Mouse (Mus musculus): ENCODE results near the gene Miox.

The Miox gene

DNA sequence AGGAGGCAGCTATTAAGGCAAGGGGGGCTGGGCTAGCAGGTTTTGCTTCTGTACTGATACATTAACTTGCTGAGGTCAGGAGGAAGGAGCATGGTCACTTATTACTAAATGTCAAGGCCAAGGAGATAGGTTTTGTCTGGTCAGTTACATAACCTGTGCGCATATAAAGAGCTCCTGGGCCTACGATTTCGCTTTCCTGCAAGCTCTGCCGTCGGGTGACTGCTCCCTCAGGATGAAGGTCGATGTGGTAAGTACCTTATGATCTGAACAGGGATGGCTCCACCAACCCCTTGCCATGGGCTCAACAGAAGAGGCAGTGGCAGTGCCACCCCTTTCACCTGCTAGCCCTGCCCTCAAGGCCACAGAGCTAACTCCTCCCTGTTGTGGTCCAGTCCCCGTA lies at the start of gene Miox:
Gene Miox (plus strand): TSS at position 128 of the 400 bp plus-strand sequence.
- no peak for DNase-seq (ENCODE audit: low spot score in 2 of 2)

DNA sequence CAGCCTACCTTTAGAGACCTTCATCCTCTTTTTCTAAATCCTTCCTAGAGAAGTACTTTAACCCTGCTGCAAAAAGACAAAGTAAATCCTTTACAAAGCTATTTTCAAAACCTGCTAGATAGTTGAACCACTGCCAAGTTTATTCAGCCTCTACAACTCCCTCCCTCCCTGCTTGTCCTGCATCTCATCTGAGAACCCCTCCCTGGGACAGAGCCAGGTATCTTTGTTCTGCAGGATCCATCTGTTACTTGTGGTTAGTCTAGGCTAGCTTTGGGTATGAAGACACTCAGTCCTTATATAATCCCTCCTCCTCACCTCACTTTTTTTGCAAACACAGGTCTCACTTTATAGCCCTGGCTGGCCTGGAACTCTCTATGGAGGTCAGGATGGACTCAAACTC lies 49.2 kb upstream of the Miox start:
- no peak for DNase-seq (ENCODE audit: low spot score in 2 of 2)

DNA sequence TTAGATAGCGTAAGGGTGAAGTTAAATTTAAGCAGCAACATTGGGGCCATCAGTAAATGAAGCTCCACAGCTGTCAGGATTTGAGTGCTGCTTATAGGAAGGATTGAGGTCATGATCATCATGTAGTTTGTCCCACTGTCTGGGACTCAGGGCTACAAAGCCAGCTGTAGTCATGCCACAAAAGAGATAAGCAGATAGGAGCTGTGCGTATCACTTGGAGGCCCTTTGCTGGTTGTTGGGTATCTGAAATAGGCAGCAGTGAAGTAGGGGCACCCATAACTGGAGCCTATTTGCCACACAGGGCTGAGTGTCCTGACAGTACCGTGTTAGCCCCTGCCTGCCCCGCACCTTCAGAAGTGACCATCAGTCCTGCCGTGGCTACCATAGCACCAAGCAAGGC lies 48.7 kb upstream of the Miox start:
- DNase-seq (ENCODE audit: low spot score in 2 of 2): no peak

DNA sequence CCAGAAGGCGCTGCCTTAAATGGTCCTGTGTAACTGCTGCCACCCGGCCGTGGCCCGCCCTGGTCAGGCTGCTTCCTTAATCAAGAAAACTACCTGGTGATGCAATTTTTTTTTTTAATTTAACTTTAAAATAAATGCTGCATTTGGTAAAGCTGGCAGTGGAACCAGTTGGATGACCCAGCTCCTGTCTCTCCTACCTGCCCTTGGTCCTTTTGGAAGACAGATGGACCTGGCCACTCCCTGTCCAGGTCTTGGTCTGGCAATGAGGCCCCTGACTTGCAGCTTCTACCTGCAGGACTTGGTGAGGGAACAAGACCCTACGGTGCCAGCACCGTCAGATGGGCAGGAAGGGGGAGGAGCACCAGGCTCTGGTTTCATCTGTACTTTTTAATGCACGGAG lies 48.1 kb upstream of the Miox start:
- no peak for DNase-seq (ENCODE audit: low spot score in 2 of 2)

DNA sequence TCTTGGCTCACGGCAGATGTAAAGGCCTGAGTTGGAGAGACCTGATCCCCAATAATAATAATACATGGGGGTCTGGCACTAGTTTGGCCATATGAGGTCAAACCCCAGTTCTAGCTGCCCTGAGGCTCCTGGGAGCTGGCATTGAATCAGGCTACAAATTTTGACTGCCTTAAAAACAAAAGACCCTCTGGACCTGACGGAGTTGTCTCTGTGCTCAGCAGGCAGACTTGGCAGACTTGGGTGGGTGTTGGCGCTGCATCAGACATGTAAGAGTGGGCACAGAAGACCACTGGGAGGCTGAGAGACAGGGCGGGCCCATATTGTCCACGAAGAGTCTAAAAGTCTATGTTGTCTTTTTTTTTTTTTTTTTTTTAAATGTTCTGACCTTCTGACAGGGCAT lies 47.6 kb upstream of the Miox start:
- no peak for DNase-seq (ENCODE audit: low spot score in 2 of 2)

DNA sequence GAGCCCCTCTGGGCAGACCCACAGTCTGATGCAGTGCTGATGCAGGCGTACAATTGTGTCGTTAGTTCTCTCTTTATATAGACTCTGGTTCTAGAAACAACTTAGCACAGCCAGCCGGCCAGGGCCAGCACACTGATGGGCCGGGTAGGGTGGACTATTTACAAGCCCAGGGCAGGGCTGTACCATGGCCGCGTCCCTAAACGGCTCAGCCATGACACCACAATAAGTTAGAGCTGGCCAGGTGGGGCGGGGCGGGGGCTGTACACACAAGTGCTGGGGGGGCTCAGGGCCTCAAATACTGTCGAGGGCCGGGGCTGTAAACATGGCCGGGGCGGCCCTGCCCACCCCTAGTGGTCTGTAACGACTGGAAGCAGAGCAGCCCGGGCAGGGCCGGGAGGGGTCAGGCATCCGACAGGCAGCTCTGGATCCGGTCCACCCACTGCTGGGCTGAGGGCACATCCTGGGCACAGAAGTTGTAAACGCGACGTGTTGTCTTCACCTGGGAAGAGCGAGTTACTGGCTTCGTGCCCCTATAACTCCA lies 45.9 kb upstream of the Miox start:
- no peak for DNase-seq (ENCODE audit: low spot score in 2 of 2)

DNA sequence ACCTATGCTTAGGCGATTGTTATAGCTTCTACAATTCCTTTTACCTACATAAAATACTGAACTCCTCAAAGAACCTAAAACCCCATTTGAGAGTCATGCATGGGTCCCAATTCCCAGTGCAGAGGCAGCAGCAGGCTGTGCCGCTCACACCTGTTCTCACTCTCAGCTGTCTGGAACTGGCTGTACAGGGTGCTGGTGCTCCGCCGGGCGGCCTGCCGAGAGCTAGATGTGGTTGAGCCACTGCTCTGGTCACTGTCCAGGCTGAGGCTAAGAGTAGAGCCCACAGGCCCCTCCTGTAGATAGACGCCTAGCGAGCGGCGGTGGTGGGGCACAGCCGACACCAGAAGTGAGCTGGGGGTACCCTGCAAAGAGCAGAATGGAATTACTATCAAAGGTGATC lies 44.7 kb upstream of the Miox start:
- no peak for DNase-seq (ENCODE audit: low spot score in 2 of 2)

DNA sequence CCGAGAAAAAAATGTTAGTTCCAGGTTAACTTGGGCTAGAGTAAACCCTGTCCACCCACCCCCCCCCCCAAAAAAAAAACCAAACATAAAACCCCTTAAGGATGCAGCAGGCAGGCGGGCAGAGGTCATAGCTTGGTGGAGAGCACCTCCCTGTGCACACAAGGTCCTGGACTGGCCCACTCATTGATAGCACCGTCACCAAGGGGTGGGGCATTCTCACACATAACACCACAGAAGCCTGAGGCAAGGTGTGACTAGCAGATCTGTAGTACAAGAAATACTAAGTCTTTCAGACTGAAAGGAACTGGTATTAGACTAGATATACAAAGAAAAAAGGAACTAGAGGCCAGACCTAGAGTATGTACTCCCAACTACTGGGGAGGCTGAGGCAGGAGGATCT lies 42.7 kb upstream of the Miox start:
- no peak for DNase-seq (ENCODE audit: low spot score in 2 of 2)

DNA sequence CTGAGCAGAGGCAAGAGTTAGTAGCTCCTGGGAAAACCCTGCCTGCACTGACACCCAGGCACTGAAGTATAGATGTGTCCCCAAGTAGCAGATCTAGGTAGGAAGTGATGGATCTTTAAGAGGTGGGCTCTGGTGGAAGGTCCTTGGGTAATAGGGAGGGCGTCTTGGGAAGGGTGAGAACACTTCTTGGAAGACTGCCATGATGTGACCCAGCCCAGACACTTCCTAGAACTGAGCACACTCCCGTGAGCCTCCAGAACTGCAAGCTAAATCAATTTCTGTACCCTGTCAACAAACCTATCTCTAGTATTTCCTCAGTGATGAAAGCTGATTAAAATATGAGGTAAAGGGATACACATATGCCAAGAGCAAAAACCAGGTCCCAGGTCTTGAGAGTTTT lies 41.4 kb upstream of the Miox start:
- DNase-seq (ENCODE audit: low spot score in 2 of 2): no peak

DNA sequence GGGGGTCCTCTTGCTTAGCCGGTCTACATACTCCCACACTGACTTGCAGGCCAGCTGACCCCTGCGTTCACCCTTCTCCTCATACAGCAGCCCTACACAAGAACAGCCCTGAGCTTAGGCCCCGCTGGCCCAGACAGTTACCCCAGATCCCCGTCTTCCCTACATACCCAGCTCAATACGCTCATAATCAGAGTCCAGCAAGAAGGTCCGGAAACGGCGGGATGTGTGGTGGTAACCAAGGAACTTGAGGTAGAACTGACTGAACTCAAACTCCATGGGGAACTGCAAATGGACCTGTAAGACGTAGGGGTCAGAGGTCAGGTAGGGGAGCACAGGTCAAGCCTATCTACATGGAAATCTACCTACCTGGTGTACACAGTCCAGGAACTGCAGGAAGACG lies 40.4 kb upstream of the Miox start:
- DNase-seq (ENCODE audit: low spot score in 2 of 2): no peak

DNA sequence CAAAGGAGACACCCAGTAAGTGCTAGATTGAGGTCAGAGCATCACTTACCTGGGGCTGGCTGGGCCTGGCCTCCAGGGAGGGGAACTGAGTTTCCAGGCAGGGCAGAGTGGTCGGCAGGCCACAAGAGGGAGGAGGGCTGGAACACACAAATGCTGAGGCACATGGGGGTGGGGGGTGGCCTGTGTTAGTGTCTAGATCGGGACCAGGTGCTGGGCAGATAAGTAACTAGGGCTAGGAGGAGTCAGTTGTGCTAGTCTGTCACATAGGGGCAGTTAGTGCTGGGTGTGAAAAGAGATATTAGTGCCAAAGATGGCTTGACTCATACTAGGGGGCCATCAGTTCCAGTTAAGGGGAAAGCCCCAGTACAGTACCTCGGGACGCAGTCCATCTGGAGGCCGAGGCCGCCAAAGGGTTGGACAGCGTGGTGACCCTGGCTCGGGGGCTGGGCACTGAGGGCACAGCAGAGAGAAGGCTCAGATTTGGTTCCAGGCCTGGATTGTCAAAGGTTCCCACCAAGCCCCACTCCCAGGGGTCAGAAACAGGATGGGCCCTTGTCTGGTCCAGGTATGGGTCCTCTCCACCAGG lies 38.5 kb upstream of the Miox start:
- no peak for DNase-seq (ENCODE audit: low spot score in 2 of 2)

DNA sequence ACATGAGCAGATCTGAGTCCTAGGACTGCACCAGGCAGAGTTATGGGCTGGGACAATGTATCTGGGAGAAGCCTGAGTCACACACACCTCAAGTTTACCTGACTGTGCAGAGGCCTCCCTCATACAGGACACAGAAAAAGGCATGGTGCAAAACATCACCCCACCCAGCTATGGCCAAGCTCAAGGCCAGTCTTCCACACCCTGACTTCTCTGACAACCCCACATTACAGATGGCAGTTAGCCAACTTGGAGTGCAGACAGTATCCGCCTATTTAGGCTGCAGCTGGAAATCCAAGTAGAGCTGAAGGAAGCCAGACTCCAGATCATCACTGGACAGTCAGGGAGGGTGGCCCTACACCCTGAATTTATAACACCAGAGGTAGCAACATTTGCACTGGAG lies 37.7 kb upstream of the Miox start:
- DNase-seq (ENCODE audit: low spot score in 2 of 2): peak in 1 of 2 experiments; percentile 49

DNA sequence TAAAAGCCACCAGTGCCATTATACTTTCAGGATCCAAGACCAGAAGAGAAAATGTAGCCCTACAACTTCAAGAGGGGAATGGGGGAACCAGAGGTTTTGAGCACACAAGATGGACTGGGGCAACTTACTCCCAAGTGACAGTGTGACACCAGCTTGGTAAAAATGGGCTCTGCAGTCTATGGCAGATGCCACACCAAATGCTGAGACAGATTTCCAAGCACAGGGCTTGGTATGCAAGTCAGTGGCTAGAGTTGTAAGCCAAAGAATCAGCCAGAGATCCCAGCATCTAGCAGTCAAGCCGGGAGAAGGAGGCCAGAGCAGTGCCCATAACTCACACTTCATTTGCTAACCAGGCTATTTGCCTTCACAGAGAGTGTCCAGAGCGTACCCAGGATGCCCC lies 36.5 kb upstream of the Miox start:
- no peak for DNase-seq (ENCODE audit: low spot score in 2 of 2)

DNA sequence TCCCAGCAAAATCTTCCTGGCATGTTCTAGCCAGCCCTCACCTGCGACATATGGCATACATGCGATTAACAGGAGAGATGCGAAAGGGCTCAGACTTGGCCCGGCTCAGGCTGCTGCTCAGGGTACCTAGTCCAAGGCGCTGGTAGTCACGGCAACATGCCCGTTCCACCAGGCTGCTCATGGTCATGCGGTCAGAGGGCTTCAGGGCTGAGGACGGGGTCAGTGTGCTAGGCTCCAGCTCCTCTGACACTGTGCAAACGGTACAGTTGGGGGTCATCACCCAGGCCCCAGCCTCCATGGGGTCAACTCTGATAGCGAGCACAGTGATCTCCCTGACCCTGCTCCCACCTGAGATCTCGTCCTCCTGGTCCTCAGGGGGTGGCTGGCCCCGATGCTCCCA lies 34.0 kb upstream of the Miox start:
- no peak for DNase-seq (ENCODE audit: low spot score in 2 of 2)

DNA sequence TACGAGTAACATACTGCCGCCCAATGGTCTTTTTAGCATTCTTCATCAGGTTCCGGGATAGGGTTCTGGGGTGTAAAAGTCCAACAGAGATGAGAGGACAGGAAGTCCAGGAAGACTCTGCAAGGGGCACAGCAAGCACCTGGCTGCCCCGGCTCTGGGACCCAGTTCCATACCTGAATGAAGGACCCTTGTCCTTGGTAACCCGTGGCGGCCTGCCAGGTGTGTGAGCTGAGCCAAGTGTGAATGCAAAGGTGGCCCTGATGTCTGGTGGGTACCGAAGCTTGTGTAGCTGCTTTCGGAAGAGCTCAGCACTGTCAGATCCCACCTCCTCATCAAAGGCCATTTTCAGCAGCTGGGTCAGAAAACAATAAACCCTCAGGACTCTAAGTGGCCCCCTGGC lies 33.6 kb upstream of the Miox start:
- DNase-seq (ENCODE audit: low spot score in 2 of 2): no peak

DNA sequence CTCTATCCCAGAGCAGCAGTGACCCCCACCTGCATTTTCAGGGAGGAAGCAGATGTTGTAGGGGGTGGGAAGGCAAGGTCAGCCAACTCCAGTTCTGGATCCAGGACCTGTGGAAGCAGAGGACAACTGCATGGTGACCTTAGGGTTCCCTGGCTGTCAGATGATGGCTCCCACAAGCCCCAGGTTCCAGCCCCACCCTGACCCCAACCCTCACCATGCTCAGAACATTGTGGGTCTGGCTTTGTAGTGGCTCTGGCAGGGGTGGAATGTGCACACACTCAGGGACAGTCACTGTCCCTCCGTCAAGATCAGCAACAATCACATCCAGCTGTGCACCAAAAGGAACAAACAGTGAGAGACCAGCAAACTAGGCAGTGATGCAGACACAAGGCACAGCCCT lies 28.2 kb upstream of the Miox start:
- DNase-seq (ENCODE audit: low spot score in 2 of 2): no peak

DNA sequence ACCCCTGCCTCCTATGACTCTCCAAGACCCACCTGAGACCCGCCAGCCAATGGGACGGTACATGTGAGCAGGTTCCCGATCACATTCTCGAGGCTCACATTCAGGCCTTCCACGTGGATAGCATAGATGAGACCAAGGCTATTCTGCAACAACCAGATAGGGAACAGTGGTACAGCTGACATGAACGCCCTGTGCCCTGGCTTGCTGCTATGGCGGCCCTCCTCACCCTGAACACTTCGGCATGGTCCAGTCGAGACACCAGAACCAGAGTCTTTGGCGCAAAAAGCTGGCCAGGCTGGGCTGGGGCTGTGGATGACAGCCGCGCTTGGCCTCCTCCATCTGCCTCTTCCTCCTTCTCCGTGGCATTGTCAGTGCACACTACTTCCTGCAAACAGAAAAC lies 26.7 kb upstream of the Miox start:
- DNase-seq (ENCODE audit: low spot score in 2 of 2): no peak

DNA sequence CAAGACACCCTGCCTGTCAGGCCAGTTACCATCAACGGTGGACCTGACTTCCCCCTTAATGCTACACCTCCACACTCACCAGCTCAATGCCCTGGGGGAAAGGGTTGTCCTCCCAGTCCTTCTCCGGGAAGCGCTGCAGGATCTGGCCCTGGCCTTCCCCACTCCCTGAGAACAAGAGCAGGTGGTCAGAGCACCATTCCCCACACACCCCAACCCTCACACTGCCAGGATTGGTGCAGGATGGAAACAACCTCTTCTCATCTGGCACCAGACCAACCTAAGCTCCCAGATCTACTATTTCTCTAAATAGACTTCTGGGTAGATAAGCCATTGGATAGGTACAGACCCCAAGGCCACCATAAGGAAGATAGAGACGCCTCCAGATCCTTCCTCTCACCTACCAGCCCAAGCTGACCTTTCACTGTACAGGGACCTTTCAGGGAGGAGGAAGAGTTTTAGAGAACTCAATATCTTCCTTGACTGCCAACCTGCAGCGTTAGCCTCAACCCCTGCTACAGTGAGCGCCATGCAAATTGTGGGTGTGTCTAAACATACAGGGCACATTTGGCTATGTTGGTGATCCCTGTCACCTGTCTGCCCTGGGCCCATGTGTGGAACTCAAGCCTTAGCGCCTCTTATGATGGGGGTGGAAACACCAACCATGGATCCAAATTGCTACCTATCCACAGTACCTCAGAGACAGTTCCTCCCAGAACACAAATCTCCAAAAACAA lies 25.6 kb upstream of the Miox start:
- no peak for DNase-seq (ENCODE audit: low spot score in 2 of 2)

DNA sequence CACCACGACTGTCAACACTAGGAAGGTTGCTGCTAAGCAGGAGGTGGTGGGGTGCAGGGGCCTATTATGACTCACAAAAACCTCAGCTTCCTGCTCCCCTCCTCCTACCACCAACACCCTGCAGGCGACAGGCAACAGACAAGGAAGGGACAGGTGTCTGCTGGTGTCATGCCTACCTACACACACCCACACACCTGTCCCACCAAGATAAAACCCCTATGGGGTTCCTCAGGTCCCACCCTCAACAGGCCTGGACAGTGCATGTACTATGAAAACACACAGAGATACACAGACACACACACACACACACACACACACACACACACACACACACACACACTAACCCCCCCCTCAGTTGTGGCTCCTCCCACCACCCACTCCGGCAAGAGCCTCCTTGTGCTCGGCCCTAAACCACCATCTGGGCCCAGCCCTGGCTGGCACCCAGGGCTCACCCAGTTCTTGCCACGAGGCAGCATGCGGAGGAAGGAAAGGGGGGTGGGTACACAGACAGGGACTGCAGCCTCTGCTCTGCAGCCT lies 24.2 kb upstream of the Miox start:
- DNase-seq (ENCODE audit: low spot score in 2 of 2): no peak

DNA sequence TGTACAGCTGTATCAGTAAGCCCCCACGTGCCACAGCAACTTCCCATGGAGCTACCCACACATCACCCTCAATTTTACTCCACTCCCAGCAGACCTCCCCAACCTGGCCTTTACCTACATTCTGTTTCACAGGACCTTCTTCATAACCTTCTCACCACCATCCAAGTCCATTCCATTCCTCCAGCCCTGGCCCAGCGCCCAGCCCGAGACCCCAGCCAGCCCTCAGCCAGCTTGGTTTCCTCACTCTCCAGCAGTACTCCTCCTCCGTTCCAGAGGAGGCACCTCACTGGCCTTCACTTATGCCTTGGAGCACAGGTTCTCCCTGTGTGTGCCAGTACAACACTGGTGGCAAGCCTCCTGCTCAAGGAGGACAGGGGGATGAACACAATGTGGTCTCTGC lies 20.8 kb upstream of the Miox start:
- DNase-seq (ENCODE audit: low spot score in 2 of 2): no peak

DNA sequence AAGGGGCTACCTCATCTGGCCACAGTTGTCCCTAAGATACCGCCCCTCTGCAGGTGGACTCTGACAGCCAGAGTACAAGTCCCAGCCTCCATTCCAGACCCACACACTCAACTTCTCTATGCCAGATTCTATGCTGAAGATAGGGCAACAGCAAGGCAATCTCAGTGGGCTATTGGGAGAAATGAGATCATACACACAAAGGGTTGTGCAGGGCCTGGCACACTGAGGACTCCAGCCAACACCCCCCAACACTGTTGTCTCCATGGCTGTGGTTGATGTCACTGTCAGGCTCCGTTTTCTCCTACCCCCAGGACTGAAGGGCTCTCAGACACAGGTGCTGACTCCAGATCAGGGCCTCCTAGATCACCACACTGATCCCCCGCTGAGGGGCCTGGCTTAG lies 20.1 kb upstream of the Miox start:
- no peak for DNase-seq (ENCODE audit: low spot score in 2 of 2)

DNA sequence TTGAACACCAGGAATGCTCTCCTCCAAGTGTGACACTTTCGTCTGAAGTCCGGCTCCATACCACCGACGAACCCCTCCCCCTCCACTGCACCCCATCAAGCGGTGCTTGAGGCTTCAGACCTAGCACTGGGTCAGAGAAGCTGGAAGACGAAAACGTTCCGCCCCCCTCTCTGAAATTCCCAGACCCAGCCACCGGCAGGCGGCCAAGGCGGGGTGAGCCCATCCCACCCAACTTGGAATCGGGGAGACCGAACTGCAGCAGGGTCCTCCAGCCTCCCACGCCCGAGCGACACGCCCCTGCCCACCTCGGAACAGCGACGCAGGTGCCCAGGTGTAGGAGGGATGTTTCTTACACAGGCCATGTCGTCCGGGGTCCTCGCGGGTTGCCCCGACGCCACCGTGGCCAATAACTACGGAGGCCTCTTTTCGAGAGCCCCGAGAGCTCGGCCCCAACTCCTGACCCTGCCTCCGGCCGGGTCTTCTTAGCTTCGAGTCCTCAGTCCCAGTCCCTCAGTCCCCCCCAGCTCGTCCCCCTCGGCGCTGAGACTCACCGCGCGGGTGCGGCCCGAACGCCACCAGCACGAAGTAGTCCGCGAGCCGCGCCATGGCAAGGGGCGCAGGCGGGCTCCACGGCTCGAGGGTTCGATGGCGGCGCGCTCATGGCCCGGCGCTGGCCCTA lies 19.5 kb upstream of the Miox start:
- DNase-seq (ENCODE audit: low spot score in 2 of 2): no peak

DNA sequence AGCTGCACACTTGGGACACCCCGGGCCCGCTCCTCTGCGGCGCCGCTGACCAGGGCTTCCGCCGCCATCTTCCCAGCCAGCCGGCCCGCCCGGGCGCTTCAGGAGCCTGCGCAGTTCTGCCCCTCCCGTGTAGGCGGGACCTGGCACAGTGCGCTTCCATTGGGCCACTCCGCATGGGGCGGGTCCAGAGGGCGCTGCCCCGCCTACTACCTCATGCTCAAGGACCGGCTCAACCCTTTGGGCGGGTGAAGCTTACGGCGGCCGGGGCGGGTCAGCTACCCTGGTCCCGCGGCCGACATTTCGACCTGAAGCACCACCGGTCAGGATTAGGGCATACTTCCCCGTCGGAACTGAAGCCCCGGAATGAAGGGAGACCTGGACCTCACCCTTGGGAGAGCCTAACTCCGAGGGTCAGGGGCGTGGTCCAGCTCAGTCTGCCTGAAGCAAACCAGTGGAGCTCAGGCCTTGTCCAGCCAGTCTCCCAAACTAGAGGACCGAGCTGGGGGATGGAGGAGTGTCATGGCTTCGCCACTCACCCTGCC lies 18.9 kb upstream of the Miox start, which contains the start of gene Sbf1:
Gene Sbf1 (minus strand): TSS at position 122 of the 542 bp plus-strand sequence.
- DNase-seq (ENCODE audit: low spot score in 2 of 2): peak; percentile 98
